In the genomic region with DNA sequence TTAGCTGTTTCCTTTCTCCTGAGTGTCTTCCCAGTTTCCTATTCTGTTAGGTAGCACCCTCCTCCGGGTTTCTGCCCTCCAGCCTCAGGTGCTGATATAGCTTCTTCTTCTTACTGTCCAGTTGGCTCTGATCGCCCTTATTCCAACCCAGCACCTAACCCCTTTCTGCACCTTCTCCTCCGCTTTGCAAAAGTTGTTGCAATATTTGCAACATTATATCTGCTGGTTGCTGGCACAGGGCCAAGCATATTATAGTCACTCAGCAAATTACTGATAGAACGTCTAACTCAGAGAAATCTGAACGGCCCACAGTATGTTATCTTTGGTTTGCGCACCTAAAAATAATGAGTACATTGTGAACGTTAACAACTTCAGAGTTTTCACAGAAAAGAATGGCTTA, we compare ENCODE assay signal across 13 mouse cellular contexts.
"Had no signal": no experiment of that assay in that cellular context is flagged by ENCODE, and none has a peak within 500 bp of the region (broad histone marks: within the 10 kb centered on the region; RNA-seq: fewer than 3 reads in every experiment).

No protein-coding gene starts in this region.

- H3K27me3 ChIP-seq: limb, embryonic 13.5 days; midbrain, embryonic 12.5 days; neural tube, embryonic 13.5 days; stomach, embryonic 15.5 days had no signal

- H3K27ac ChIP-seq: limb, embryonic 13.5 days; liver, embryonic 14.5 days; midbrain, embryonic 12.5 days; neural tube, embryonic 13.5 days; stomach, embryonic 15.5 days had no signal

- ATAC-seq: midbrain, embryonic 16.5 days had no signal

- DNase-seq: kidney, postnatal 25 days; layer of hippocampus, adult 9-11 months; layer of hippocampus, postnatal 36 days; left cerebral cortex, postnatal 4 days; lung, adult 18-20 months; right cerebral cortex, postnatal 14 days; thymus, postnatal 4 days had no signal

- H3K4me2 ChIP-seq: limb, embryonic 13.5 days; midbrain, embryonic 12.5 days; neural tube, embryonic 13.5 days; stomach, embryonic 15.5 days had no signal

- H3K9me3 ChIP-seq: limb, embryonic 13.5 days; midbrain, embryonic 12.5 days; neural tube, embryonic 13.5 days; stomach, embryonic 15.5 days had no signal

- H3K9ac ChIP-seq: limb, embryonic 13.5 days; liver, embryonic 14.5 days; midbrain, embryonic 12.5 days; neural tube, embryonic 13.5 days; stomach, embryonic 15.5 days had no signal

- H3K4me1 ChIP-seq: limb, embryonic 13.5 days; neural tube, embryonic 13.5 days; stomach, embryonic 15.5 days had no signal

- H3K36me3 ChIP-seq: limb, embryonic 13.5 days; midbrain, embryonic 12.5 days; neural tube, embryonic 13.5 days; stomach, embryonic 15.5 days had no signal

- H3K4me3 ChIP-seq: limb, embryonic 13.5 days; midbrain, embryonic 12.5 days; neural tube, embryonic 13.5 days; stomach, embryonic 15.5 days had no signal
